Mouse (Mus musculus) layer of hippocampus, adult 6 months (tissue): Measurements from ENCODE around the gene Gon4l. TPM values are rescaled to one million over a fixed set of nuclear protein-coding genes. Genes with fewer than 3 reads are reported as not detected.

Experiments used
- long read RNA-seq, 2 experiments: library from polyadenylated mRNA; unstranded; transcript quantifications; one replicate each; pipeline ENCODE4 v2.0.0; 2019 to 2020
- polyA plus RNA-seq: library from polyadenylated mRNA; unstranded; fragments of <200 nt; fragmentation: Nextera tagmentation; gene quantifications from 2 replicates; pipeline ENCODE4 v1.2.3, GENCODE M21; 2021

Gene Gon4l
- 5.6 and 6.8 TPM in 2 replicates for polyA plus RNA-seq
- long read RNA-seq, experiment 1, partial matches to known transcripts, result 20 of 52 reads
- long read RNA-seq, experiment 1, other reads (novel, unspliced or antisense), result 32 of 52 reads
- long read RNA-seq, experiment 2, partial matches to known transcripts, result 39 of 49 reads
- long read RNA-seq, experiment 2, other reads (novel, unspliced or antisense), result 10 of 49 reads

GRCm38 (mm10) chr3:88834951-88835491, at the start of gene Gon4l:
TSS of gene Gon4l (plus strand) at chr3:88835231.

DNA sequence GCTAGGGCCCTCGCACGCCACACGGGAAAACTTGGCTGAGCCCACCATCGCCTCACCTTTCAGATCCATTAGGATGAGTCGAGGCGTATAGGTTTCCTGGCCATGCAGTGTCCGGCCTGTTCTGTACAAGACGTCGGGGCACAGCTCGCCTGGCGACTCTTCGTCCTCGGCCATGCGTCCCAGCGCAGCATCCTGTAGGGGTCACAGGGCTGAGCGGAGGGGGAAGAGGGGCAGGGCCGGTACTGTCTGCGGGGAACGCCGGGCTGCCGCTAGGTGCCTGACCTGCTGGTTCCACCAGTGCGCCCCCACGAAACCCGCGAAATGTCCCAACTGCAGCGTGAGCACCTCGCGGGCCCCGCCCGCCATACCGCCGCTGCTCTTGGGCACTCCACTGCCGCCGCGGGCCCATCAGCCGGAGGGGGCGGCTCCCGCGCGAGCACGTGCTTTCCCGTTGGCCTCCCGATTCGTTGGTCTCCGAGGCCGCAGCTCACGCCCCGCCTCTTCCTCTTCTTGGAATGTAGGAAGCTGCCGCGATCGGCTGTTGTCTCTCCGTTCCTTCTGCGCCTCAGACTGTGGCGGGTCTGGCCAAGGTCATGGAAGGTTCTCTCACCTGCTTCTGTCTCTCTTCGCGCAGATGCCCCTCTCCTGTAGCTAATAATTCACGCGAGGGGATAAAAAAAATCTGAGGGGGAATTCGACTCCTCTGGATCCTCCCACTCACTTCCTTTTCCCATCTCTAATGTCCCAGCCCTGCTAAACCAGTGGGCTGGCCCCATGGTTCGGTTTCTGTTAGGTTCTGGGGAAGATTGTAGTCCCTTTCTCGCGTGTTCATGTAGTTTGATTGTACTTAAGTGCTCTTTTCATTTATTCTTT, 78.7 kb downstream of the Gon4l start, which contains the start of gene Msto1:
Msto1 (minus strand) TSS at position 489 of the 873 bp plus-strand sequence.

DNA sequence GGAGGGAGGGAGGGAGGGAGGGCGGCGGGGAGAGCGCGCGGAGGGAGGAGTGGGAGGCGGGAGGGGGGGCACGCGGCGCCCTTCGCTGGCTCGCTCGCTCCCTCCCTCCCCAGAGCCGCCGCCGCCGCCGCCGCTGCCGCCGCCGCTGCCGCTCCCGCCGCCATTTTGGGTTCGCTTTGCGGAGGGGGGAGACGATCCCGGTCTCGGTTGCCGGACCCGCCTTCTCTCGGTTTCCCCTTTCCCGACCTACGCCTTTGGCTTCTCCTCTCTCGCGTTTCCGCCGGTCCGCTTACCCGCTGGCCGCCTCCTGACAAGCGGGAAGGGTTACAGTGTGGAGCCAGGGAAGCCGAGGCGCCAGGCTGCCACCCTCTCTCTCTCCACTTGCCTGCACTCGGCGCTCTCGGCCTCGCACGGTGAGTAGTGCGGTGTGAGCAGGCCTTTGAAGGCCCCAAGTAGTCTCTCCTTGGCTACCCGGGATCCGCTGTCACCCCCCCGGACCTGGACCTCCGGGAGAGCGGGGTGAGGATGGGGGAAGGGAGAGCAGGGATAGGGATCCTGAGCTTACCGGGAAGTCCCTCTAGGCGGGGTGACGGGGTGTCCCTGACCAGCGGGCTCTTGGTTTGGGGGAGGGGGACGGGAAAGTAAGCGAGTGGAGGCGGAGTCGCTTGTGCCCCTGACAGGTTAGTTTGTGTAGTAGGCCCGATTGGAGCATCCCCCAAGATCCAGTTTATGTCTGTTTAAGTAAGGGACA, 115.7 kb downstream of the Gon4l start, which contains the start of the genes Ash1l and Dap3:
Ash1l (plus strand) TSS at position 47 of the 751 bp plus-strand sequence.
Dap3 (minus strand) TSS at position 606 of the 751 bp plus-strand sequence.

Other genes starting within 250 kb of the Gon4l start
- 51.9 and 53.2 TPM in 2 replicates for gene Arhgef2, start 229.3 kb upstream of the Gon4l start, polyA plus RNA-seq
- not detected in 2 replicates for gene Rxfp4, start 182.1 kb upstream of the Gon4l start, polyA plus RNA-seq
- 25.7 and 28.9 TPM in 2 replicates for gene Khdc4, start 149.4 kb upstream of the Gon4l start, polyA plus RNA-seq
- 53.2 and 54.9 TPM in 2 replicates for gene Rit1, start 118.4 kb upstream of the Gon4l start, polyA plus RNA-seq
- gene Syt11, start 60.1 kb upstream of the Gon4l start, polyA plus RNA-seq, result 274 and 343 TPM in 2 replicates
- gene Msto1, start 78.8 kb downstream of the Gon4l start, polyA plus RNA-seq, result 17.4 and 18.9 TPM in 2 replicates
- 9.1 and 9.5 TPM in 2 replicates for gene Ash1l, start 115.4 kb downstream of the Gon4l start, polyA plus RNA-seq
- 102 and 114 TPM in 2 replicates for gene Dap3, start 116.0 kb downstream of the Gon4l start, polyA plus RNA-seq